Mouse (Mus musculus) left cerebral cortex, adult 2 months (tissue): ENCODE measurements around the gene Utp11. TPM values are rescaled to one million over a fixed set of nuclear protein-coding genes. Genes with fewer than 3 reads are reported as not detected.

Source experiments
- DNase-seq, 2 experiments: peaks; one replicate each; pipeline ENCODE4 v3.0.0; 2021 to 2022; ENCODE audit warnings: low spot score in 2 of 2, mixed read lengths in 1 of 2; ENCODE audit errors: extremely low spot score in 1 of 2
- H3K27ac ChIP-seq: fragments of 200-600 bp; 2 replicates; pipeline ENCODE4 v1.8.1; 2022
- H3K4me3 ChIP-seq: fragments of 200-600 bp; 2 replicates; pipeline ENCODE4 v1.8.1; 2022
- CTCF ChIP-seq: fragments of 200-600 bp; IDR thresholded peaks from 2 replicates; pipeline ENCODE4 v1.8.1; 2022; ENCODE audit warnings: antibody characterized with exemption, mild to moderate bottlenecking, moderate library complexity
- intact Hi-C: fragments of 180-260 bp; cut with DNase I; formaldehyde crosslinking; loops from one replicate; pipeline ENCODE4 v1.15.1; 2025
- total RNA-seq, 2 experiments: library from RNA; stranded (reverse); gene quantifications; 2 replicates each; pipeline ENCODE4 v1.2.3; 2021

Gene Utp11
- total RNA-seq, 2 experiments from 2014 or later, result 13.3 to 15.7 TPM

GRCm38 (mm10) chr4:124701916-124702315 is 8.5 kb upstream of the Utp11 start:
- intact Hi-C loops, result no loop called here
- no peak for DNase-seq
- TF ChIP-seq CTCF, result no peak
- no peak overlapping the region for H3K4me3 ChIP-seq
- H3K27ac ChIP-seq, result no peak overlapping the region

GRCm38 (mm10) chr4:124701052-124701845 is 7.8 kb upstream of the Utp11 start:
- intact Hi-C loops, result no loop called here
- Histone ChIP-seq H3K4me3 (peak overlapping the region; percentile 57), H3K27ac (peak overlapping the region; percentile 18; the same call in 1 of the 2 replicates)
- no peak for TF ChIP-seq CTCF
- no peak for DNase-seq

GRCm38 (mm10) chr4:124700248-124700971 is 7.0 kb upstream of the Utp11 start, which contains the start of gene Fhl3:
TSS of gene Fhl3 (plus strand) at chr4:124700701.
- H3K27ac ChIP-seq, result peak within 1 kb of the TSS; percentile 18; the same call in 1 of the 2 replicates

GRCm38 (mm10) chr4:124699791-124700190 is 6.4 kb upstream of the Utp11 start:
- Histone ChIP-seq H3K4me3 (no peak overlapping the region), H3K27ac (no peak overlapping the region)
- intact Hi-C loops, result no loop called here
- TF ChIP-seq CTCF, result no peak
- DNase-seq, result no peak

More at GRCm38 (mm10) chr4:124700248-124700971, 7.0 kb upstream of the Utp11 start, which contains the start of gene Fhl3:
- intact Hi-C loops, result no loop called here
- no peak for DNase-seq
- peak within 1 kb of the TSS; percentile 57 for H3K4me3 ChIP-seq
- TF ChIP-seq CTCF, result no peak

- no peak for DNase-seq
- no peak for TF ChIP-seq CTCF
- H3K27ac ChIP-seq, result no peak overlapping the region
- no peak overlapping the region for H3K4me3 ChIP-seq
- intact Hi-C loops, result no loop called here
Observed at GRCm38 (mm10) chr4:124695786-124696516, 2.6 kb upstream of the Utp11 start.

- no peak for DNase-seq
- TF ChIP-seq CTCF, result no peak
Observed at GRCm38 (mm10) chr4:124694572-124694971, 1.2 kb upstream of the Utp11 start.

GRCm38 (mm10) chr4:124692416-124692861 is 961 bp downstream of the Utp11 start:
- intact Hi-C loops, result no loop called here
- Histone ChIP-seq H3K27ac (no peak overlapping the region), H3K4me3 (peak overlapping the region; percentile 88)
- DNase-seq, result no peak
- no peak for TF ChIP-seq CTCF

More at GRCm38 (mm10) chr4:124694572-124694971, 1.2 kb upstream of the Utp11 start:
- intact Hi-C loops, result no loop called here
- no peak overlapping the region for H3K4me3 ChIP-seq
- H3K27ac ChIP-seq, result no peak overlapping the region

- no peak for DNase-seq
- H3K4me3 ChIP-seq, result no peak overlapping the region
- TF ChIP-seq CTCF, result no peak
- intact Hi-C loops, result no loop called here
- H3K27ac ChIP-seq, result no peak overlapping the region
Observed at GRCm38 (mm10) chr4:124691455-124691854, 1.9 kb downstream of the Utp11 start.

- H3K4me3 ChIP-seq, result no peak overlapping the region
- H3K27ac ChIP-seq, result no peak overlapping the region
- no peak for DNase-seq
- intact Hi-C loops, result no loop called here
- TF ChIP-seq CTCF, result no peak
Observed at GRCm38 (mm10) chr4:124685897-124686402, 7.5 kb downstream of the Utp11 start.

- no peak for TF ChIP-seq CTCF
- H3K27ac ChIP-seq, result no peak overlapping the region
- intact Hi-C loops, result no loop called here
- no peak overlapping the region for H3K4me3 ChIP-seq
- DNase-seq, result no peak
Observed at GRCm38 (mm10) chr4:124685453-124685852, 7.9 kb downstream of the Utp11 start.

- DNase-seq, result no peak
- Histone ChIP-seq H3K4me3 (no peak overlapping the region), H3K27ac (no peak overlapping the region)
- TF ChIP-seq CTCF, result peak; percentile 40
- intact Hi-C loops, result no loop called here
Observed at GRCm38 (mm10) chr4:124685004-124685403, 8.4 kb downstream of the Utp11 start.

- Histone ChIP-seq H3K27ac (no peak overlapping the region), H3K4me3 (no peak overlapping the region)
- no peak for DNase-seq
- no peak for TF ChIP-seq CTCF
- intact Hi-C loops, result no loop called here
Observed at GRCm38 (mm10) chr4:124683474-124683873, 9.9 kb downstream of the Utp11 start.
